Mouse (Mus musculus) spleen, adult 12 weeks (tissue): Measurements from ENCODE around the gene Gm5478.
"Not testable (repeated sequence)": the region's sequence is repeated elsewhere in the genome, so short reads cannot be mapped to it uniquely, and the experiment has no call there.

ENCODE experiments used
- DNase-seq: peaks from one replicate; pipeline ENCODE4 v3.0.0; 2022; ENCODE audit warnings: low spot score

Gene Gm5478

DNA sequence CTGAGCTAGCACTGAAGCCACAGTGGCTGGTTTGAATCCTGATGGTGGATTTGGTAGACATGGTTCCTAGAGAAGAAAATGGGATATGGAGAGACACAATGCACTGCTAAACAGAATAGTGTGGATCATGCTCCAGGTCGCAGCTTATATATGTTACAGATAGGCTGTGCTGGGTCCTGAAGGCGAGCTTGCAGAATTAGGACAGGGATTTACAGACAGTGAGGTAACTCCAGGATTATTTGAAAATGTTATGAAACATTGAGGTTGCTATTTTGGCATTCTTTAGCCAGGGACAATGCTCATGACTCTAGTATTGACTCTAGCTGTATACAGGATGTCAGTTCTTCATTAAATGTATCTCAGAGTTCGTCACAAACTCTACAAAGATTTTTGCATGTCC, at the start of gene Gm5478:
Gm5478 (minus strand) TSS at position 101 of the 400 bp plus-strand sequence.
- DNase-seq, result no peak

DNA sequence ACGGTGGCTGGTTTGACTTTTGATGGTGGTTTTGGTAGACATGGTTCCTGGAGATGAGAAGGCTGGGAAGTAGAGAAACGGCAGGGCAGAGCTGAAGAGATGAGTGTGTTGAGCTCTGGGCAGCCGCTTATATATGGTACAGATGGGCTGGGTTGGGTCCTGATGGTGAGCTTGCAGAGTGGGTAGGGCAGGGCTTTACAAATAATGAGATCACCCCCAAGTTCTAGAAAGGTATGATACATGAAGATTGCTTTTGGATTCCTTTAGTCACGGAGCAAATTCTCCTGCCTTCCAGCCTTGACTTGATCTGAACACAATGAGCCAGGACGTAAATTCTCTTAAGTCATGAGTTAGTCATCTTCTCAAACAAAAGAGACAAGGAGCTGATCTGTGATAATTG, 47.0 kb upstream of the Gm5478 start, which contains the start of gene Krt6a:
Krt6a (minus strand) TSS at position 101 of the 400 bp plus-strand sequence.
- no peak for DNase-seq

DNA sequence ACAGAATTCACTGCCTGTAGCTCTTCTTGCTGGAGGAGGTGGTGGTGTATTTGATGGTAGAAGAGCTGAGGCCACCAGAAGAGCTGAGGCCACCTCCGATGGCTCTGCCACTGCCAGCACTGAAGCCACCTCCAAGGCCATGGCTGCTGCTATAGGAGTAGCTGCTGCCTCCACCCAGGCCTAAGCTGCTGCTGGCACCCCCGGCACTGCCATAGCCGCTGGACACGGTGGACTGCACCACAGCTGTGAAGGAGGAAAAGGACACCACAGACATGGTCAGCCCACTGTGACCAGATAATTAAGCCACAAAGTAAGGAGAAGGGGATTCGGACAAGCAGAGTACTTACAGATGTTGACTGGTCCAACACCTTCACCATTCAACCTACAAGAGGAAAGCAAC, 43.3 kb upstream of the Gm5478 start:
- not testable (repeated sequence) for DNase-seq

DNA sequence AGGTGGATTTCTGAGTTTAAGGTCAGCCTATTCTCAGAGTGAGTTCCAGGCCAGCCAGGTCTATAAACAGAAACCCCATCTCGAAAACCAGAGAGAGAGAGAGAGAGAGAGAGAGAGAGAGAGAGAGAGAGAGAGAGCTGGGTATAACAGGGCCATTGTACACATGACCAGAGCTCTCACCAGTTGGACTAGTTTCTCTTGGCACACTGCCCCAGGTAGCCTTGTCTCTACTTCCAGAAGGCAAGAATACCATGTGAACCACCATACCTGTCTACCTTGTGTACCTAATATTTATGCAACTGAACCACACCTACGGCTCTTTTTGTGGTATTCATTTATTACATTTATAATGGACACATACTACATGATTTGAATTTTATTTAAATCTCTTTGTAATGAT, 41.0 kb upstream of the Gm5478 start:
- no peak for DNase-seq

DNA sequence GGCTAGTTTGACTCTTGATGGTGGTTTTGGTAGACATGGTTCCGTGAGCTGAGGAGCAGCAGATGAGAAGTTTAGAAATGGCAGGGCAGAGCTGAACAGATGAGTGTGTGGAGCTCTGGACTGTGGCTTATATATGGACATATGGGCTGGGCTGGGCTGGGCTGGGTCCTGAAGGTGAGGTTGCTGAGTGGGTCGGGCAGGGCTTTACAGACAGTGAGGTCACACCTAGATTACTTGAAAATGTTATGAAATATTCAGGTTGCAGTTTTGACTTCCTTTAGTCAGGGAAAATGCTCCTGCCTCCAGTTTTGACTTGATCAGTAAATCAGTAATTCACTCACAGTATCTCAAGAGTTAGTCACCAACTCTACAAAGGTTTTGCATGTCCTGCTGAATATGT, 33.0 kb upstream of the Gm5478 start, which contains the start of gene Krt6b:
Krt6b (minus strand) TSS at position 101 of the 400 bp plus-strand sequence.
- DNase-seq, result no peak

DNA sequence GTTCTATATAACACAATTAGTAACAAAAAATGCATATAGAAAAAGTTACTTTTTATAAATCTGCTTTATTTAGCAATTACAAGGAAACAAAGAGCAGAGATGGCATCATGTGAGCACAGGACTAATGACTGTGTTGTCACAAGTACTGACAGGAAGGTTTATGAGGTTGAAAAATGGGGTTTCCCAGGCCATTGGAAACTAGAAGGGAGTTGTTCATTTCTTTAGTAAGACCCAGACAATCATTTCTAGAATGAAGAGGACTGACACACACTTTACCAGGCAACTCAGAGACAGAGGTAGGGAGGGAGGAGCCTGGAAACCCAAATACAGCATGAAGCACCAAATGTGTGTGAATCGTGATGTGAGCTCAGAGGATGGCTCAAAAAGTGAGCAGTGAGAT, 28.8 kb upstream of the Gm5478 start:
- DNase-seq, result no peak

DNA sequence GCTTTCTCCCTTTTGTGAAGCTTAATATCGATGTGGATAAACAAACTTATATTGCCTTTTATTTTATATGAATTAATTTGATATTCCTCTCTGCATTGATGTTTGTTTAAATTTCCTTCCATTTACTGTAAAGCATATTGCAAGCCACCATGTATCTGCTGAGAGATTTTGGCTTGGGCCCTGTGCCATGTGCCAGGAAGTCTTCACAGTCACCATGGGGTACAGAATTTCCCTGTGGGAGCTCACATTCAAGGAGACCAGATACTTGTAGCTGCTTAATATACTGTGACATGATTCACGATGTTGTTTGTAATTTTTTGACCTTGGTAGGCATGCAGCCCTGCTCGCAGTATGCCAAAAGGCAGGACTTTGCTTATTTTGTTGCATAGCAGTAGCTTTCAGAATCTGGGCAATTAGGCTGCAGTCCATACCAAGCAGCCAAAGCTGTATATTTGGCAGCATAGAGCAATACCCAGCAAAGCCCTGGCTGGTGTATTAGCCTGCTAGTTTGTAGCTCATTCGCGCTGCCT, 5.6 kb upstream of the Gm5478 start:
- no peak for DNase-seq

DNA sequence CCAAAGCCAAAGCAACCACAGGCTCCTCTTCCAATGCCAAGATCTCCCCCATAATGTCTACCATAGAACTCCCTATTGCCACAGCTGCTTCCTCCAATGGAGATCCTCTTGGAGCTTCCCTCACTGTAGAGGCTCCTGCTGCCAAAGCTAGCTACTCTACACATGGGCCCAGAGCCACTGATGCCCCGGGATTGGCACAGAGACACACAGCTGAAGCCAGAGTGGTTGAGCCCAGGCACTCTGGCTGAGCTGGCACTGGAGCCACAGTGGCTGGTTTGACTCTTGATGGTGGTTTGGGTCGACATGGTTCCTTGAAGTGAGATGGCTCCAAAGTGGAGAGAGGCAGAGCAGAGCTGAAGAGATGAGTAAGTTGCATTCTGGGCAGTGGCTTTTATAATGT, 19.3 kb downstream of the Gm5478 start, which contains the start of gene Gm5414:
Gm5414 (minus strand) TSS at position 305 of the 400 bp plus-strand sequence.
- no peak for DNase-seq

DNA sequence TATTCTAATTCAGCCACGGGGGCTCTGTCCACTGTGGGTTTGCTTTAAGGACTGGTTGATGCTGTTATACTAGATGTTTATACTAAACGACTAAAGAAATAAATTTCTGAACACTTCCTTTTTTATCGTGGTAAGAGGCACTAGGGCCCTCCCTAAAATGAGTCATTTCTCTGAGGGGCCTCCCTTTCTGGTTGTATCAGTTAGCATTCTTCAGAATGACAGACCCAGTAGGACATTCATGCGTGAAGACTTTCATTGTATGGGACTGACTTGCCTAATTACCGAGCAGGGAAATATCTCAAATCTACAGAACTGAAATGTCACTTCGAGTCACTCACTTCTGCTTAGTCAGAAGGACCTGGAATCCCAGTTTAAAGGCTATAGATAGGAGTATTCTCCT, 48.1 kb downstream of the Gm5478 start:
- no peak for DNase-seq
